Mouse (Mus musculus): Measurements from ENCODE around the gene Gcnt3.

The Gcnt3 gene

DNA sequence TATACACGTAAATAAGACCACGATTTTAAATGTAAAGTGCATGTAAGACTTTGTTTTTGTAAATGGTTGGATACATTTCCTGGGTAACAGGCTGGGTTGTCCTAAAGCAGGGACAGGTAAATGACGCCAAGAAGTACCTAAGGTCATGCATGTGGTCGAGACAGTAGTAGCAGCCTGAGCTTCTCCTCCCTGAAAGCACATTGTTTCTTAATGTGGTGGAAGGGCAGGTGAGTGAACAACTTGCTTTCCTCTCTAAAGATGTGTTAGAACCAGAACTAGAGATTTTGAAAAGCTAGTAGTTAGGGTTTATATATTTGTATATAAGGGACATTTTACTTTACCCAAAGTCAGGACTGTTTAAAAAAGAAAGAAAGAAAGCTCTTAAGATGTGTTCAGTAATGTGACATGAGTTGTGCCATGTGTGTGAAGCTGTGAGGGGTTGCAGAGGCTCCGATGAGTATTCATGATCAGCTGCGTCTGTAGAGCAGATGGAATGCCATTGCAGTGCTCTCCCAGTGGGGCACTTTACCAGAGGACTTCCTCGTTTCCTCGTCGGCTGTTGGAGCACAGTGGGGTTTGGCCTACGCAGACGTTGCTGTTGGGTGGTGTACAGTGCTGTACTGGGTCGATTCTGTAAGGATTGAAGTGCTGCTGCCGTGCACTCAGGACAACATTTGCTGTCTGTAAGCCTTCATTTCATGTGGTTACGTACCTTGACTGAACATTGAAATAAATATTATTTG is 30.2 kb downstream of the Gcnt3 start:
- in situ Hi-C loops (cut with MboI, MseI), result no loop called here

DNA sequence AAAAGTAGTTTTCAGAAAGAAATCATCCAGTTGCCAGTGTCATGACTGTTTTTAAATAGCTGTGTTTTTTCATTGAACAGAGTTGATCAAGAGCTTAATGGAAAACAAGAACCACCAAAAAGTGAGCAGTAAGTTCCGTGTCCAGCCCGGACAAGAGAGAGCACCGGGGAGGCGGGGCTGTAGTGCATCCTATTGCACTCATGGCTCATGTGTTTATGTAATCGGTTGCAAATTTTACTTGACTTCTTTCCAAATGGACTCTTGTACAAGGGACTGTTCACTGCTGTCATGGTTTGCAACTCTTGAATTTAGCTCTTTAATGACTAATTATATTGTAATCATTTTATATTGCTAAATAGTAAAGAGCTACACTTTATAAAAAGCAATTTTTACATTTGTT is 30.9 kb downstream of the Gcnt3 start:
- in situ Hi-C loops (cut with MboI, MseI), result no loop called here

DNA sequence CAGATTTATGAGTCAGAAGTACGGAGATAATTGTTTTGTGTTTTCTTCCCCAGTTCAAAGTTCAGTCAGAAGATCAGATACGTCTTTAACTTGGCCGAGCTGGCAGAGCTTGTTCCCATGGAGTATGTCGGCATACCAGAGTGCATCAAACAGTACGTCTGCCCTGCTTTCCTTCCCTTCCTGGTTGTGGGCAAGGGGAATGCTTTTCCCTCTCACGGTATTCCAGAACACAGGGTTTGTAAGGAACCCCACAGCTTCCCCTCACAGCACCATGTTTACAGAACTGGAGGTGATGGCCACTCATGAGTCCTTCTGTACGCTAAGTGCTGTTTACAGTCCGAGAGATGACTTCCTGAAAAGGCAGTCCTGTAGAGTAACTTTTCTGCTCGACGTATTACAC is 34.4 kb downstream of the Gcnt3 start:
- in situ Hi-C loops (cut with MboI, MseI), result no loop called here

DNA sequence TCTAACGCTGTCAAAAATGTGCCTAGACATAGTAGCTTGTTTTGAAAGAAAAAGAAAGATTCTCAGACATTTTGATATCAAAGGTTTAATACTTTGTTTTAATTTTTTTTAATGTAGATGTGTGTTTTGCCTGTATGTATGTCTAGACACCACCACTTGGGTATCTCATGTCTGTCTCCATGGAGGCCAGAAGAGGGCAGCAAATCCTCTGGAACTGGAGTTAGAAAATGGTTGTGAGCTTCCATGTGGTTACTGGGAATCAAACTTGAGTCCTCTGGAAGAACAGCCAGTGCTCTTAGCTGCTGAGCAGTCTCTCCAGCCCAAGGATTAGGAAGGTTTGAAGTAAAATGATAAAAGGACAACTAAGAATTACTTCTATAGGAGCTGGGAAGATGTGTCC is 38.6 kb downstream of the Gcnt3 start:
- in situ Hi-C loops (cut with MboI, MseI), result loop anchor here (25.0 kb wide), 1 partner anchor 387 kb away; no protein-coding TSS in a partner anchor

DNA sequence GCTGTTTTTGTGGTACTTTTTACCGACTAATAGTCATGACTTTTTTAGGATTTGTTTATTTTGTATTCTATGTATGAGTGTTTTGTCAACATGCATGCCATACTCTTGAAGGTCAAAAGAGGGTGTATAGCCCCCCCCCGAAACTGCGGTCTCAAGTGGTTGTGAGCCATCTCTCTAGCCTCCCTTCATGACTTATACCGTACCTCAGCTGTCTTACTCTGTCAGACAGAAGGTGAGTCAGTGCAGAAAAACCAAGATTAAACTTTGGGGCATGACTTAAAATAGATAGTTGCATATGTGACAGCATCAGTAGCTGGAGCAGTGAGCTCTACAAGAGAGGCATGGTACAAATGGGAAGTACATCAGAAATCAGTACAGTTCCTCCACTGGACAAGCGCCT is 43.3 kb downstream of the Gcnt3 start:
- in situ Hi-C loops (cut with MboI, MseI), result loop anchor here (25.0 kb wide), 1 partner anchor 382 kb away; no protein-coding TSS in a partner anchor

DNA sequence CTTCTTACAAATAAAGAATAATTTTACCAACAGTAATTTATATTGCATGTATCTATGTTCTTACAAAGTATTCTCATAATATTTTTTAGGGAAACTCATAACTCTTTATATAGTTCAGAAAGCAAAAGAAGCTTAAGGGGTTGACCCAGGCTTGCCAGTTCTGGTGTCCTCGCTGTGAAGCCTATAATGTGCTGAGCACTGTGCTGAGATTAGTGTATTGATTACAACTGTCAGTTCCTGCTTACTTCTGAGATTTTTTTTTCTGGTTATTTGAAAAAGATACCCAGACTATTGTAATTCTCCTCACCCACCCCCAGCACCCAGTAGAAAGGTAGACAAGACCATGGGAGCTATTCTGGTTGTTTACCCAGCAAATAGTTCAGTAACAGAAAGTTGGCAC is 44.4 kb downstream of the Gcnt3 start:
- in situ Hi-C loops (cut with MboI, MseI), result loop anchor here (25.0 kb wide), 1 partner anchor 381 kb away; no protein-coding TSS in a partner anchor

DNA sequence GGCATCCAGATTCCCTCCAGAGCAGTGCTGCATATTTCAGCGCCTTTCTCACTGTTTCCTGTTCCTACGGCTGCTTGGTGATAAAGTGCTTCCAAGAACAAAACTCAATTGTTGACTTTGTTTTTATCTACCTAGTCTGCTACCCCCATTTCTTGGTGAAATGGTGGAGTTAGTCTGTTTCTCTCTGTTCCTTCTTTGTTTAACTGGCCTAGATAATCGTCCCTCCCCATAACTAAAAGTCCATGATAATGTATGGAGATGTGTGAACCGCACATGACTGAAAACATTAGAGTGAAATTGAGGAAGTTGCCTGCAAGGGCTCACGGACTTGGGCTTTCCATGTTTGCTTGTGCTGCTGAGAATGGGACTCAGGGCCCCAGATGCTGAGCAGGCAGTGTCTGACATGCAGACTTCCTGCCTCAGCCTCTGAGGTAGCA is 45.0 kb downstream of the Gcnt3 start:
- in situ Hi-C loops (cut with MboI, MseI), result loop anchor here (25.0 kb wide), 1 partner anchor 381 kb away; no protein-coding TSS in a partner anchor

DNA sequence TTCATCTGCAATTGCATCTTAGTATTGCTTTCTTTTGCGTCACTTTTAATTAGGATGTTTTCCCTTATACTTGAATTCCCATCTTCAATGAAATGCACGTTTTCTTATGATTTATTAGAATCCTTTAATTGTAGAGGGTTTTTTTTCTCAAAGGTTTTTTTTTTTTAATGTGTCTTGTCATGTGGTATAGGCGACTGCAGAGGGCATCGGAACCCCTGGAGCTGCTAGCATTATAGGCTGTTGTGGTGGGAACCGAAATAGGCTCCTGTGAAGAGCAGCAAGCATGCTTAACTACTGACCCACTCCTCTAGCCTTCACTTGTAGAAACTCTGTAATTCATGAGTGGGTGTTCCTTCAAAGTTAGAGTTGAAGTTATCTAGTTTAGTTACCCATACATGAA is 47.5 kb downstream of the Gcnt3 start:
- in situ Hi-C loops (cut with MboI, MseI), result loop anchor here (25.0 kb wide), 1 partner anchor 378 kb away; no protein-coding TSS in a partner anchor

DNA sequence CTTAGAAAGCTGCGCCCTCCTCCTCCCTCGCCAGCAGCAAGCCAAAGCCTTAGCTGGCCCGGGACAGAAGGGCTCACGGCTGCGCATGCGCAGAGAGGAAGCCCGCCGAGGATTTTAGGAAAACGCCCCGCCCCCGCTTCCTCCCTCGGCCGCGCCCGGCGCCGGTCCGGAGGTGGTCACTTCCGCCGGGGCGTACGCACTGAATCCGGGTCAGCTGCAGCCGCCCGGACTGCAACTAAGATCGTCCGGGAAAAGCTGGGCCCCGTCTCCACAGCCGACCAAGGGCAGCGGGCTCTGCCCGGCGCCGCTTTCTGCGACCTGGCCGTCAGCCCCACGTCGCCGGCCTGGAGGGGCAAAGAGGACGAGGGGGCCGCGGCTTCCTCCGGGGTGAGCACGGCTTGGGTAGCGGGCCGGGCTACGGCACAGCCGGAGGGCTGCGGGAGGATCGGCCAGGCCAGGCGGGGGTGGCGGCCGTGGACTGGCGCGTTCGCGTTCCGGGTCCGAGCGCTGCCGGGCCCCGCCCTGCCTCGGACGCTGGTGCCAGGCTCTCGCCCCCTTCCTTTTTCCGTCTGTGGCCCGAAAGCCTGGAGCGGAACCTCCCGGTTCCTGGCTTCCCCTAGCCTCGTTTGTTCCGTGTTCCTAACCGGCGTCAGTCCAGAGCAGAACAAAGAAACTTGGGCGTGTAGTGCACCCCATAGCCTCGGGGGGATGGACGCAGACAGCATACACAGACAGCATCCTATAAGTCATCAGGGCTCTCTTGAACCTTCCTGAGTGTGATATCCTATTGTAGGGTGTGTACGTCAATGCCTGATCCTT is 48.4 kb downstream of the Gcnt3 start, which contains the start of gene Bnip2:
Gene Bnip2, plus strand, starts transcription at position 164 of the 819 bp plus-strand sequence.
- in situ Hi-C loops (cut with MboI, MseI), result loop anchor here (25.0 kb wide), 1 partner anchor 377 kb away; no protein-coding TSS in a partner anchor

DNA sequence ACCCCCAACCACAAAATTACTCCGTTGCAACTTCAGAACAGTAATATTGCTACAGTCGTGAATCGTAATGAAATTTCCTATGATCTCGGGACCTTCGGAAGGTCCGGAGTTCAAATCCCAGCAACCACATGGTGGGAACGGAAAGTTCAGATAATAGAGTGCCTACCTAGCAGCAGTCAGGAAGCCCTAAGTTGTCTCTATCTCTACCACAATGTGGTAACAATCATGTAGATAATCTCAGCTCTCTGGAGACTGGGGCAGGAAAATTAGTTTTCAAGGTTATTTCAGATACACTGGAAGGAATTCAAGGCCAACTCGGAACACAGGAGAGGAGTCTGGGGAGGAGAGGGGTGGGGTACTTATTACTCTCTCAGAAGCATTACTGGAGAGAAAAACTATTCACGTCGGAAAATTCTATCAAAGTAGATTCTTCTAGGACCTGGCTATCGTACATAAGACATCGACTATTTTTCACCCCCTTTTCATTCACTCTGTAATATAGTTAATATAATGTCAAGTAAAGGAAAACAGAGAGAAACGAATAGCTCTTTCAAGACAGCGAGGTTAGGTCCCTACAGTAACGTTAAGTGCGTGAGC is 49.1 kb downstream of the Gcnt3 start:
- in situ Hi-C loops (cut with MboI, MseI), result loop anchor here (25.0 kb wide), 1 partner anchor 377 kb away; no protein-coding TSS in a partner anchor

DNA sequence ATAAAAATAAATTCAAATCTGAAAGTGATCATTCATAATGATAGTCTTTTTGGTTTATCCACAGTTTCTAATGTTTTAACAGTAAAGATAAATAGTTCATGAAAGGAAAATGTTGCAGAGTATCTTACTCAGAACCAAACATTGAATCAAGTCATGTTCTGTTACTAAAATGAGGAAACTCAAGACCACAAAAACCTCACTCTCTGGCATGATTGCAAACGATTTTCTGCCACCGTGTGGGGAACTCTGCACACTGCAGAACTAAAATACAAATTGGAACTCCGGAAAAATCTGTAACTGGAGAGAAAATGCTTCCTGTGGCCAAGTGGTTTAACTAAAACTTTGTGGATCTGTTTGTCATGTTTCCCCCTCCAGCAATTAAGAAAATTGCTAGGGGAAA is 50.3 kb downstream of the Gcnt3 start:
- in situ Hi-C loops (cut with MboI, MseI), result loop anchor here (25.0 kb wide), 1 partner anchor 375 kb away; no protein-coding TSS in a partner anchor

DNA sequence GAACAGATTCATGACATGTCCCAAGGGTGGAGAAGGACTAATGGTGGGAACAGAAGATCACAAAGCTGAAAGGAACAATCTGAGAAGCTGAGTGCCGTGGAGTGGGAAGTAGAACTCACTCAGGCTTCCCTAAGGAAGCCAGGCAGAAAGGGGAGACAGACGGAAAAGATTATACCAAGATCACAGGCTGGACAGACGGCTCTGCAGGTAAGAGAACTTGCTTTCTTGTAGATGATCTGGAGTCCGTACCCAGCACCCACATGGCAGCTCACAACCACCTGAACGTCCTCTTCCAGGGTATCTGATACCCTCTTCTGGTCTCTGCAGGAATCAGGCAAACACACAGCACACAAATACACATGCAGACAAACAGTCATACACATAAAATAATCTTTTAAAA is 51.3 kb downstream of the Gcnt3 start:
- in situ Hi-C loops (cut with MboI, MseI), result loop anchor here (25.0 kb wide), 1 partner anchor 374 kb away; no protein-coding TSS in a partner anchor

DNA sequence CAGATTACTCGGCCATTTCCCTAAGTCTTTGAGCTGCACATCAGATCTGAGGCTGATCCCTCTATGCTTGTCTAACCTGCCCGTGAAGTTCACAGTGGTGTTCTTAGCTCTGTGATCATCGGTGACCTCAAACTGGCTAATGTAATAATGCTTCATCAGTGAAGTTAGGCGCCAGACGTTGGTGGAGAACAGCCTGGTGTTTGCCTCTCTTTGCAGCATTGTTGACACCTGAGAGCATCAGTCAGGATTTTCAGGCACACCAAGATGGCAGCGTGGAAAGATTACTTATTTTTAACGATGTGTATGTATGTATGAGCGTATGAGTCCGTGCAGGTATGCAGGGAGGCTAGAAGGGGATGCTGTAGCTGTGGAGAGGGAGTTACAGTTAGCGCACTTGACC is 51.8 kb downstream of the Gcnt3 start:
- in situ Hi-C loops (cut with MboI, MseI), result loop anchor here (25.0 kb wide), 1 partner anchor 374 kb away; no protein-coding TSS in a partner anchor

DNA sequence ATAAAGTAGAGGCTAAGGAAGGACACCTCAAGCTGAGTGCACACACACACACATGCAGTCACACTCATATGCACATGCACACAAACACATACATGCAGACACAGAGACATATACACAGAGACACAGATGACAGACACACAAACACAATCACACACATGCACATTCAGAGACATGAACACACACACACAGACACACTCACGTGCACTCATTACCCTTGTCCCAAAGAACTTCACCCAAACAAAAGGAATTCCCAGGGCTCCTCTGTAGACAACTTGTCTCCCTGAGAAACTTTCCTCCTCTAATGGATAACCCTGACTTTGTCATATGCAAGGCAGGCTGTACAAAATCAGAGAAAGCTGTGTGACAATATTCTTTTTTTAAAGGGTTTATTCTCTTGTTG is 52.4 kb downstream of the Gcnt3 start:
- in situ Hi-C loops (cut with MboI, MseI), result loop anchor here (25.0 kb wide), 1 partner anchor 373 kb away; no protein-coding TSS in a partner anchor

Data from regulatory T cell (primary cell).